Mouse (Mus musculus) CH12.LX (cell line): Measurements from ENCODE around the gene Fxyd1. TPM values are rescaled to one million over a fixed set of nuclear protein-coding genes. Genes with fewer than 3 reads are reported as not detected.

Experiments used
- DNase-seq: peaks from one replicate; pipeline ENCODE4 v3.0.0-alpha.2; 2013; ENCODE audit errors: extremely low read depth
- H3K27ac ChIP-seq: 2 replicates; pipeline ENCODE4 v1.5.1; 2012; ENCODE audit warnings: low read depth, mild to moderate bottlenecking, control low read depth, moderate library complexity; ENCODE audit not compliant: insufficient read depth
- H3K27me3 ChIP-seq: replicated peaks from 2 replicates; pipeline ENCODE3; 2012; ENCODE audit warnings: inconsistent platforms
- H3K36me3 ChIP-seq, 2 experiments: replicated peaks in 1 of 2; 2 replicates each; pipeline versions ENCODE3 to v1.6.1; 2012; ENCODE audit warnings: inconsistent platforms in 1 of 2, low read length in 1 of 2, mild to moderate bottlenecking in 1 of 2, mixed read lengths in 1 of 2, moderate library complexity in 1 of 2; ENCODE audit not compliant: control insufficient read depth in 1 of 2, insufficient read depth in 1 of 2
- H3K4me1 ChIP-seq, 2 experiments: 2 replicates each; pipeline ENCODE4 v1.6.1; 2012; ENCODE audit warnings: inconsistent platforms in 1 of 2, moderate library complexity in 1 of 2; ENCODE audit not compliant: insufficient read depth in 2 of 2, control insufficient read depth in 1 of 2
- H3K4me2 ChIP-seq: 2 replicates; pipeline ENCODE4 v1.6.1; 2012; ENCODE audit warnings: low read depth, mild to moderate bottlenecking, control low read depth; ENCODE audit not compliant: poor library complexity, insufficient read depth, severe bottlenecking
- H3K4me3 ChIP-seq, 3 experiments: fragments of 150-350 bp in 1 of 3; sonication (generic) in 1 of 3; replicated peaks in 1 of 3; 2 replicates each; pipeline versions ENCODE3 to v1.5.1; 2011 to 2012; ENCODE audit warnings: low read depth in 2 of 3, low read length in 2 of 3, mild to moderate bottlenecking in 2 of 3, moderate library complexity in 2 of 3, control low read depth in 1 of 3, improper control_type of control experiment in 1 of 3, inconsistent platforms in 1 of 3, mixed read lengths in 1 of 3; ENCODE audit not compliant: poor library complexity in 1 of 3
- H3K79me2 ChIP-seq: replicated peaks from 2 replicates; pipeline ENCODE4 v1.6.1; 2012; ENCODE audit warnings: mild to moderate bottlenecking, moderate library complexity; ENCODE audit not compliant: control insufficient read depth, poor library complexity, insufficient read depth, severe bottlenecking; ENCODE audit errors: extremely low read depth
- H3K9ac ChIP-seq: 2 replicates; pipeline ENCODE4 v1.6.1; 2012; ENCODE audit warnings: low read depth, mild to moderate bottlenecking, control low read depth, moderate library complexity; ENCODE audit not compliant: insufficient read depth
- H3K9me3 ChIP-seq: replicated peaks from 2 replicates; pipeline ENCODE3; 2012; ENCODE audit warnings: low read length, inconsistent platforms, mixed read lengths
- BHLHE40 ChIP-seq: IDR thresholded peaks from 2 replicates; pipeline ENCODE4 v1.6.1; 2011; ENCODE audit warnings: mild to moderate bottlenecking, low read depth, low read length, improper control_type of control experiment
- CHD2 ChIP-seq: IDR thresholded peaks from 2 replicates; pipeline ENCODE4 v1.6.1; 2011; ENCODE audit warnings: low read length, improper control_type of control experiment
- CTCF ChIP-seq, 2 experiments: IDR thresholded peaks in 1 of 2; conservative IDR thresholded peaks in 1 of 2; 2 replicates each; pipeline ENCODE4 v1.5.1; 2011 to 2012; ENCODE audit warnings: low read depth in 2 of 2, low read length in 2 of 2, improper control_type of control experiment in 1 of 2, inconsistent platforms in 1 of 2, mild to moderate bottlenecking in 1 of 2, moderate library complexity in 1 of 2
- E2F4 ChIP-seq: IDR thresholded peaks from 2 replicates; pipeline ENCODE4 v1.6.1; 2011; ENCODE audit warnings: low read depth, low read length, improper control_type of control experiment; ENCODE audit not compliant: insufficient replicate concordance
- ELF1 ChIP-seq: IDR thresholded peaks from 2 replicates; pipeline ENCODE4 v1.6.1; 2014; ENCODE audit warnings: low read depth, mild to moderate bottlenecking, inconsistent platforms, low read length, improper control_type of control experiment
- IRF4 ChIP-seq: IDR thresholded peaks from 2 replicates; pipeline ENCODE4 v1.6.1; 2014; ENCODE audit warnings: low read depth, mild to moderate bottlenecking, inconsistent platforms, low read length, improper control_type of control experiment
- JUN ChIP-seq: IDR thresholded peaks from 2 replicates; pipeline ENCODE4 v1.6.1; 2011; ENCODE audit warnings: low read depth, mild to moderate bottlenecking, low read length, improper control_type of control experiment, moderate library complexity; ENCODE audit not compliant: insufficient read depth
- MAFK ChIP-seq: IDR thresholded peaks from 2 replicates; pipeline ENCODE4 v1.6.1; 2011; ENCODE audit warnings: low read length, improper control_type of control experiment; ENCODE audit not compliant: insufficient replicate concordance
- MEF2A ChIP-seq: IDR thresholded peaks from 2 replicates; pipeline ENCODE4 v1.6.1; 2014; ENCODE audit warnings: low read depth, mild to moderate bottlenecking, inconsistent platforms, low read length, improper control_type of control experiment, borderline replicate concordance
- MXI1 ChIP-seq: IDR thresholded peaks from 2 replicates; pipeline ENCODE4 v1.6.1; 2011; ENCODE audit warnings: mild to moderate bottlenecking, low read depth, low read length, improper control_type of control experiment
- MYC ChIP-seq: IDR thresholded peaks from 2 replicates; pipeline ENCODE4 v1.6.1; 2011; ENCODE audit warnings: low read depth, mild to moderate bottlenecking, improper control_type of control experiment, low read length
- NELFE ChIP-seq: IDR thresholded peaks from 2 replicates; pipeline ENCODE4 v1.6.1; 2011; ENCODE audit warnings: low read depth, low read length, improper control_type of control experiment
- RCOR1 ChIP-seq: conservative IDR thresholded peaks from 2 replicates; pipeline ENCODE4 v1.6.1; 2012; ENCODE audit warnings: low read depth, mild to moderate bottlenecking, inconsistent platforms, low read length, improper control_type of control experiment
- SIN3A ChIP-seq: IDR thresholded peaks from 2 replicates; pipeline ENCODE4 v1.6.1; 2012; ENCODE audit warnings: low read length, improper control_type of control experiment, inconsistent platforms
- SMC3 ChIP-seq: IDR thresholded peaks from 2 replicates; pipeline ENCODE4 v1.6.1; 2011; ENCODE audit warnings: low read depth, low read length, improper control_type of control experiment
- TCF12 ChIP-seq: IDR thresholded peaks from 2 replicates; pipeline ENCODE4 v1.6.1; 2014; ENCODE audit warnings: low read depth, mild to moderate bottlenecking, inconsistent platforms, low read length, improper control_type of control experiment
- USF1 ChIP-seq: IDR thresholded peaks from 2 replicates; pipeline ENCODE4 v1.6.1; 2014; ENCODE audit warnings: low read depth, mild to moderate bottlenecking, inconsistent platforms, low read length, improper control_type of control experiment
- USF2 ChIP-seq: conservative IDR thresholded peaks from 2 replicates; pipeline ENCODE4 v1.6.1; 2011; ENCODE audit warnings: low read depth, low read length, improper control_type of control experiment
- ZC3H11A ChIP-seq: IDR thresholded peaks from 2 replicates; pipeline ENCODE4 v1.6.1; 2012; ENCODE audit warnings: low read depth, mild to moderate bottlenecking, inconsistent platforms, low read length, improper control_type of control experiment
- ZKSCAN1 ChIP-seq: IDR thresholded peaks from 2 replicates; pipeline ENCODE4 v1.6.1; 2012; ENCODE audit warnings: low read depth, inconsistent platforms, low read length, improper control_type of control experiment, borderline replicate concordance
- ZMIZ1 ChIP-seq: IDR thresholded peaks from 2 replicates; pipeline ENCODE4 v1.6.1; 2012; ENCODE audit warnings: low read depth, mild to moderate bottlenecking, inconsistent platforms, low read length, improper control_type of control experiment
- dilution Hi-C: fragments of 300-500 bp; cut with MboI; formaldehyde crosslinking; loops from 2 replicates; pipeline ENCODE4 v1.14.3; 2020; ENCODE audit warnings: low sequenced_read_pairs; ENCODE audit not compliant: extremely low pct_unique_long_range_greater_than_20kb, extremely low pct_ligation_motif_present
- in situ Hi-C: fragments of 300-500 bp; cut with MboI; formaldehyde crosslinking; loops from 3 replicates; pipeline ENCODE4 v1.14.3; 2019; ENCODE audit warnings: low sequenced_read_pairs, low pct_ligation_motif_present, low pct_unique_long_range_greater_than_20kb, mixed read lengths
- polyA plus RNA-seq: library from polyadenylated mRNA; unstranded; fragments of >175 nt; gene quantifications from 2 replicates; pipeline ENCODE4 v1.2.1, GENCODE M21; 2012; ENCODE audit warnings: low read depth; ENCODE audit not compliant: insufficient read length
- total RNA-seq, 2 experiments: library from RNA; depleted of rRNA; stranded (reverse); fragments of 300-350 nt in 1 of 2; fragments of >200 nt in 1 of 2; gene quantifications; 2 replicates each; pipeline ENCODE4 v1.2.3; 2012 to 2014

Fxyd1 gene
- total and polyA plus RNA-seq, 3 experiments: not detected

- H3K79me2 ChIP-seq: no peaks in the 10 kb centered on the region
- dilution Hi-C loops (no loop called here), in situ Hi-C loops (no loop called here)
- peak overlapping the region in 1 of 3 experiments; percentile 14 for H3K4me3 ChIP-seq
- no peak overlapping the region for H3K27ac ChIP-seq
- peak; percentile 23 for DNase-seq
- TF ChIP-seq NELFE (no peak), MEF2A (no peak; the same call in 1 of the 2 replicates), CHD2 (no peak), USF1 (no peak), ZMIZ1 (no peak), RCOR1 (no peak), MXI1 (no peak), CTCF (conservative IDR thresholded peaks at IDR 0.05 in 1 of 2, IDR thresholded peaks at IDR 0.05 in 1 of 2; ENCODE audit: low read depth in 2 of 2, low read length in 2 of 2) (peak in 1 of 2 experiments; percentile 42; a peak in 2 of 4 replicates), MAFK (no peak)
- peak overlapping the region; percentile 31 for H3K4me2 ChIP-seq
- H3K4me1 ChIP-seq: peaks cover 13 to 25% of the 10 kb centered on the region in 2 experiments
- peaks cover 75% of the 10 kb centered on the region for H3K27me3 ChIP-seq
- no peaks in the 10 kb centered on the region for H3K36me3 ChIP-seq
- H3K9me3 ChIP-seq: no peaks in the 10 kb centered on the region
- H3K9ac ChIP-seq: no peak overlapping the region
These were observed 4.2 kb downstream of the Fxyd1 start for GRCm38 (mm10) chr7:31052636-31053434.

DNA sequence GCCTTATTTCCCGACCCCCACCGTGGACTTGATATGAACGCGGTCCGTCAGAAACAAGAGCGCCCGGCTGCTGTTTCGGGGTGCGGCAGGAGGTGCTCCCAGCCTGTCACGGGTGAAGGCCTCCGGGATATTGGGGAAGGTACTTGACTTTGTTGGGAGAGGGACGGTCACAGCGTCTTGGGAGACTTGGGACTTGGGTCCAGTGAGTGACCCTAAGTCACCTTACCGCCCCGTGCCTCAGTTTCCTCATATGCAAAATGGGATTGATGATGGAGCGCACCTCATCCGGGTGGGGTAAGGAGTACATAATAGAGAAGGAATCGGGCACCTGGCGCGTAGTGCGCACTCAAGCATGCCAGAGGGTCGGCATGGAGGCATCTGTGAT is 4.8 kb downstream of the Fxyd1 start:
- peaks cover 75% of the 10 kb centered on the region for H3K27me3 ChIP-seq
- H3K27ac ChIP-seq: no peak overlapping the region
- no peaks in the 10 kb centered on the region for H3K9me3 ChIP-seq
- H3K4me3 ChIP-seq: no peak overlapping the region
- no peak for TF ChIP-seq ZMIZ1
- TF ChIP-seq ZC3H11A: no peak
- TF ChIP-seq IRF4: no peak
- TF ChIP-seq ZKSCAN1: no peak
- TF ChIP-seq USF2: no peak
- TF ChIP-seq NELFE: no peak
- TF ChIP-seq BHLHE40: no peak
- TF ChIP-seq MYC: no peak
- no peak for TF ChIP-seq SMC3
- TF ChIP-seq JUN: no peak
- TF ChIP-seq ELF1: no peak
- TF ChIP-seq E2F4: no peak
- TF ChIP-seq RCOR1: no peak
- TF ChIP-seq TCF12: no peak
- no peak for TF ChIP-seq SIN3A
- no peak for DNase-seq
- dilution Hi-C loops (no loop called here), in situ Hi-C loops (no loop called here)
- H3K4me2 ChIP-seq: peak overlapping the region; percentile 31
- H3K4me1 ChIP-seq: peaks cover 13 to 25% of the 10 kb centered on the region in 2 experiments
- no peaks in the 10 kb centered on the region for H3K79me2 ChIP-seq
- H3K36me3 ChIP-seq: no peaks in the 10 kb centered on the region
- H3K9ac ChIP-seq: no peak overlapping the region
